Mouse (Mus musculus) thymus, adult 2 months (tissue): ENCODE measurements at regions not wholly inside any gene's neighbourhood (a gene's known extent, or its start where the extent isn't known, plus 50 kb on each side); places are given as distances from the start of the nearest gene placed in this dataset.

Experiments
- CTCF ChIP-seq: fragments of 200-500 bp; IDR thresholded peaks from 2 replicates; pipeline ENCODE4 v1.5.1; 2012; ENCODE audit warnings: mild to moderate bottlenecking, control low read depth, low read length, moderate library complexity, borderline replicate concordance; ENCODE audit not compliant: control insufficient read depth, poor library complexity, insufficient read depth; ENCODE audit errors: extremely low read depth
- POLR2A ChIP-seq: fragments of 200-500 bp; IDR thresholded peaks from 2 replicates; pipeline ENCODE4 v1.6.1; 2012; ENCODE audit warnings: mild to moderate bottlenecking, low read length, control low read depth, moderate library complexity; ENCODE audit not compliant: control insufficient read depth, poor library complexity, insufficient read depth; ENCODE audit errors: extremely low read depth

DNA sequence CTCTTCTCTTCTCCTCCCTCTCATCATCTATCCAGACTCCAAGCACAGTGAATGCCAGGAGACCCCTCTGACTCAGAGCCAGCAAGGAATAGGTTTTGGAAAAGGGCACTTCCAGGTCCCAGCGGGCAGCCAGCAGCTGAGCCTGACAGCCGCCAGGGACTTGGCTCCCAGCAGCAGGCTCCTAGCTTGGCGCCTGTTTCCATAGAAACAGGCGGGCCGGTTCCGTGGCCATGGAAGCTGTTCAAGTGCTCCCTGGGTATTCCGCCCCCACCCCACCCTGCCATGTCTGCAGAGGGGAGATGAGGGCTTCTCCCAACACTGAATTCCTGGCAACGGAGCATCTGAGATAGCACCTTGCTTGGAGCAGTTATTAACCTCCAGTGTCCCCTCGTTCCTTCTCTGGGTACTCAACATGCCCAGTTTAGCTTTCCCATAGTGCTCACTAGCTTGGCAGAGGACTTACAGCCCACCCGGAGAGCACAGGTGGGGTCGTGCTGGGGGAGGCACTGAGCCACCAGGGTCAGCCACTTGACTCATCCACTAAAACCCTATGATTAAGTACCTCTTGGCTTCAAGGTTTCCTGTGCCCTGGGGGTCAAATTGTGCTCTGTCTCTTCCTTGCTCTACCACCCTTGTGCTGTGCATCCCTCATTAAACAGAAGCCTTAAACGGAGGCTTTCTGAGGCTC lies 222.7 kb downstream of the H2al1j start:
- TF ChIP-seq CTCF = no peak
- TF ChIP-seq POLR2A = no peak
